Mouse (Mus musculus) cerebellum, adult 9-11 months (tissue): ENCODE data around the gene Mdm4.
"Not testable (repeated sequence)": the region's sequence is repeated elsewhere in the genome, so short reads cannot be mapped to it uniquely, and the experiment has no call there.

ENCODE experiments used
- DNase-seq: peaks from one replicate; pipeline ENCODE4 v3.0.0; 2022

Gene Mdm4

DNA sequence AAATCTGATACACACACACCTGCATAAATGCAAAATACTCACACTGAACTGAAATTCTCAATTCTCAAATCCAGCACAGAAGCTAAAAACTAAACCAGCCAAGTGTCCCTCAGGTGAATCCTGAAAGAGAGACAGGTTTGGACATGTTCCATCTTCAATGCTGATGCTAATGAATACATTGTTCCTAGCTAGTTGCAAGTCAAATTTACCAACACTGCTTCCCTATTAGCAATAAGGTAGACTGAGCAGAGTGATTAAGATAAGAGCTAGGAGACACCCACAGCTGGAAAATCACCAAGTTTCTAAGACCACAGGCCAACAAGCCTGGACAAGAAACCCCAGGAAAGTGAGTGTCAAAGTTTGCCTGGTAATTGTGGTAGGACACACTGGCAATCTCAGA is 11.0 kb downstream of the Mdm4 start:
- no peak for DNase-seq

DNA sequence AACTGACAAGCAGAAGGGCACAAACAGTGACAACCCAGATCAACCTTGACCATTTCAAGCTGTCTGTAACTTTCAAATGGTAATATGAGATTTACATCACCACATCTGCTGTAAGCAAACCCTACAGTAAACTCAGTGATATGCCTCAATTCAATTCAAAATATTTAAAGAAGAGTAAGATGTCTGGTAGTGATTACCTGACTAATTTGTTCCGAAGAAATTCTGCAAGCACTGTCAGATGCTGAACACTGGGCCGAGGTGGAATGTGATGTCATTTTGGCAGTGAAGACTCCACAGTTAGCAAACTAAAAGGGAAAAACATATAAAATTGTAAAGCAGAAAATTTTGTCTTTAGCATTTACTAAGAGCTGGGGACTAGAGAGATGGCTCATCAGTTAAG is 11.8 kb downstream of the Mdm4 start:
- DNase-seq, result no peak

DNA sequence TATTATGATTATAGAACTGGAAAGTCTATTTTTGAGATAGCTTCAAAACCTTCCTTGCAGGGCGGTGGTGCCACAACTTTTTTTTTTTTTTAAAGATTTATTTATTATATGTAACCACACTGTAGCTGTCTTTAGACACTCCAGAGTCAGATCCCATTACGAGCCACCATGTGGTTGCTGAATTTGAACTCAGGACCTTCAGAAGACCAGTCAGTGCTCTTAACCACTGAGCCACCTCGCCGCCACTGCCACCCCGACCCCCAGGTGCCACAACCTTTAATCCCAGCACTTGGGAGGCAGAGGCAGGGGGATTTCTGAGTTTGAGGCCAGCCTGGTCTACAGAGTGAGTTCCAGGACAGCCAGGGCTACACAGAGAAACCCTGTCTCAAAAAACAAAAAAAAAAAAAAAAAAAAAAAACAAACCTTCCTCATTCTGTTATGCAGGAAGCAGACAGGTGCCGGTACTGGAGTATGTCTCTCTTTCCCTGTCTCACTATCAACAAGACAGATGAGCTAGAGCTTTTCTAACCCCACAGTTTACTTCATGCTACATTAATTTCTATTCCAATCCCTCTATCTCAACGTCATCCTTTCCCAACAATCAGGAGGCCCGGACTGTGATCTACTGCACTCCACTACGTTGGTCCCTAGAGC is 13.5 kb downstream of the Mdm4 start:
- DNase-seq, result no peak

DNA sequence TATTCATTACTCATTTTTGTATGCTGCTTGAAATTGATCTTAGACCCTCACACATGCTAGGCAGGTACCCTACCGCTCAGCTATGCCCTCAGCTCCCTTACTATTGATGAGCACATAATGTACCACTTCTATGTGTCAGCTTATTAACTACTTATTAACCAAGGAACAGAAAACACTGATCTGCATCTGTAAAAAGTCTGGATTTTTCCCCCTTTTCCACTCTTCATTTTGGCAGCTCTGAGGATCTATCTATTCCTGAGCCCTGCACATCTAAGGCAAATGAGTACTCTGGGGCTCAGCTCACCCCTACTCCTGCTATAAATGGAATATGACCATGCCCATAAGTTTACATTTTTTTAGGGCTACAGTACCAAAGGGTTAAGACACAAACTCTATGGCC is 16.2 kb downstream of the Mdm4 start:
- DNase-seq, result no peak

DNA sequence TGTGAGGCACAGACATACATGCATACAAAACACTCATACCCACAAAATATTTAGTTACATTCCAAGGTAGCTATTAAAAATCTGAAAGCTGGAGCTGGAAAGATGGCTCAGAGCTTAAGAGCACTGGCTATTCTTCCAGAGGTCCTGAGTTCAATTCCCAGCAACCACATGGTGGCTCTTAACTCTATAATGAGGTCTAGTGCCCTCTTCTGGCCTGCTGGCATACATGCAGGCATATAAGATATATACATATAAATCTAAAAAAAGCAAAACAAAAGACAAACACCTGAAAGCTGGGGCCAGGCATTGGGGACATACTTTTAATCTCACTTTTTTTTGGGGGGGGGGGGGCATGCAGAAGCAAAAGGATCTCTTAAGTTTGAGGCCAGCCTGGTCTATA is 17.0 kb downstream of the Mdm4 start:
- no peak for DNase-seq

DNA sequence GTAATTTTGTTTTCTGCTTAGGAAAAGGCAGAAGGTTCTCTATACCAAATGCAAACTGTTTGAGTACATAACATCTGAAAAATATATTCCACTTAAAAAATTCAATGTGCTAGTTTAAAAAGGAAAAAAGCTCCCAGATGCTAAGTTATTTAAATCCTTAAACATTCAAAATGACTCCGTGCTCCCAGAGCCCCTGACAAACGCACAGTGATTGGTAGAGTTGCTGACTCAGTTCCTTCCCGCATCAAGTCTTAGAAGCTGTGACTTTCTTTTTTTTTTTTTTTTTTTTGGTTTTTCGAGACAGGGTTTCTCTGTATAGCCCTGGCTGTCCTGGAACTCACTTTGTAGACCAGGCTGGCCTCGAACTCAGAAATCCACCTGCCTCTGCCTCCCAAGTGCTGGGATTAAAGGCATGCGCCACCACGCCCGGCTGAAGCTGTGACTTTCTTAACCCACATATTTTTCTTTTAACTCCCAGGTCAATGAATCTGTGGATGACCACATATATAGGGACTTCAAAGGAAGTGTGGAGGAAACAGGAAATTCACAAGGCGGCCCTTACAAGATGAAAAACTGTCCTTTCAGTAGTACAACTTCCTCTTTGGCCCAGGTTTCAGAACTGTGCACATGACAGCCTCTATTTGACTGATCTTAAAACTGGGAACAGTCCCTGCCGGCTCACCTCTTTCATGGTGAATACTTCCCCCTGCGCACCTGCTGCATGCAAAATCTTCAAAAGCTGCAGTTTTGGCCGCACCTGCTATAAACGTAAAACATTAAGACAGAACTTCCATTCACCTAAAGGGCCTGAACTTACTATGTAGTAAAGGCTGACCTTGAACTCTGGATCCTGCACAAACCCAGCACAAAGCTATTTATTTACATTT is 18.2 kb downstream of the Mdm4 start:
- no peak for DNase-seq

DNA sequence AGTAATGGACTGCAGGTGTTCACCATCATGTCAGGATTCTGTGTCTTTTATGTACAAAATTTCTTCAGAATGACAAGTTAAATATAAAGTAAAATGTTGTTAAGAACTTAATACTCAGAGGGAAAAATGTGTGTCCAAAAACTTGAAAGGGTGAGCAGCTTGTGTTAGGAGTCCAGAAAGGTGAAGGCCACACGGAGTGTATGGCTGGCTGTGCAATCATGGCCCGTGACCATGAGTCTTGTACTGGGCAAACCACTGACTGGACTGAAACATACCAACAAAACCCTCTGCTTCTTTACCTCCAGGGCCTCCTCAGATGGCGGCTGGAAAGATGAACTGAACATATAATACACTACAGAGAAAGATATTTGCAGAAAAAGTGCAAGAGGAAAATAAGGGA is 23.8 kb downstream of the Mdm4 start:
- DNase-seq, result no peak

DNA sequence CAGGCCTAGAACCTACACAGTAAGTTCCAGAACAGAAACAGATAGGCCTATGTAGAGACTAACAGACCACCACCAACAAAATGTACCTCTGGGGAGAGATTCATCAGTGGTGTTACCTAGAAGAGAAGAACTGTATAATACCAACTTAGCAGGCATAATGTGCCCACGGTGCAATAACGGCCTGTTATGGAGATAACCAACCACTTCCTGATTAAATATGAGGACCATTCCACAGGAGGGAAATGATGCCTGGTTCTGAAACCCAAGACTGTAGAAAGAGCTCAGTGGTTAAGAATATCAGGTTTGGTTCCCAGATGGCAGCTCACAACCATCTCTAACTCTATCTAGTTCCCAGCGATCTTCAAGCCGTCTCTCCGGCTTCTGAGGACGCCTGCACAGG is 30.0 kb downstream of the Mdm4 start:
- no peak for DNase-seq

DNA sequence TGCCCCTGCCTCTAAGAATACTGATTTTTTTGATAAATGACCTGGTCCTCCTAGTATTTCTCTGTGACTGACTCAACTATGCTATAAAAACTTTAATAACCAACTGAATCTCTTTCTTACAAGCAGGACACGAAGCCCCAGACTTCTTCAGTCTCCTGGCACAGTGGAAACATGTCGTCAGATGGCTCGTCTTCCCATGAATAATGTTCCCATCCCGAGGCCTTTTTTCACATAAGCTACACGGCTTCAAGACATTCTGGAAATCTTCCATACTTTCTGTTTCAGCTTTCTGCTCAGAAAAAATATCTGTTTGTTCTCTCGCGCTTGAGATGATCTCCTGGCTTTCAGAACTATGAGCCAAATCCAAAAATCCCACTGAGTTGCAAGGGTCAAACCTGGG is 38.8 kb downstream of the Mdm4 start:
- DNase-seq, result no peak

DNA sequence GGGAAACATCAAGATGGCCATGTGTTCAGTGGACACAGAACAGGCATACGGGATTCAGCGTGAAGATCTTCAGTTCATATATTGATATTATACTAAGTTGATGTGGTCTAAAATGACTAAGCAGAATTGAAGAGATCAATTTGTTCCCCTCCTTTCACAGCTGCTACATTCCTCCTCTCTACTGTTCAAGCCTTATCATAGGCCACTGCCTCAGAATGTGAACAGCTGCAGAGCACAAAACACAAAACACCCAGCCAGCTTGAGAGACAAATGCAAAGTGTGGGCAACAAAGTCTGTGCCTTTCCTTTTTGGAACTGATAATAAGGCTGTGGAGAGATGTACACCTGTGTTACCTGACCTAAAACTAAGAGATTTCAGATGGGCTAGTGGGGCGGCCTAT is 39.6 kb downstream of the Mdm4 start:
- no peak for DNase-seq

DNA sequence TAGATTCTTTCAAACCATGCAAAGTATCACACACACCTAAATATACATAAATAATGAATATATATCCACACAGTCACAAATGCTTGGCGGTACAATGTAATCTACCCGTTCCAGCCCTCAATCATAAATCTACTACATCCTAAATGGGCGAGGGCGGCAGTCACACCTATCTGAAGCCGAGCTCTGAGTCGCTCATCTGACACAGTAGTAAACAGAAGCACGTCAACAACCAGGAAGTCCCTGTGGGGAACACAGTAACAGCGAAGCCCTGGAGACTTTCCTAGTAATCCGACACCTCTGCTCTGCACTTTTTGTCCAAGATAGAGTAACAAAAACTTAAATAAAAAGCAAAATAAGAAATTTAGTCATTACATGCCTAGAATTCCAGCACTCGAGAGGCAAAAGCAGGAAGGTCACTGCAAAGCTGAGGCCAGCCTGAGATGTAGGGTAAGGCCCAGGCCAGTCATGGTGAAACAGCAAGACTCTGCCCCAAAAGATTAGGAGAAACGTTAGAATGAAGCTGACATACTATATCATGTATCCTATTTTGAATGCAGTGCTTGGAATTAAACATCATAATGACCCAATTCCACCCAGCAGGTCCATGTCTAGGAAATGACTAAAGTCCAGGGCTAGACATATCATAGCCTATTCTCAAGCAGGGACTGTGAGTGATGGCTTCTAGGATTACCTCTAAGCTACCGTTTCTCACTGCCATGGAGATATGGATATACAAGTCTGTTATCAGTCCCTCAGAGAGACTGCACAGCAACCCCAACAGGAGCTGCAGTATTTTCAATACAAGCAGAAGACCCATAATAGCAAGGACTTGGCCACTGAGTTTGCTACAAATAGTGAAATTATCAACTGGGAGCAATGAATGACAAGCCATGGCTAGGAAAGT is 41.6 kb downstream of the Mdm4 start:
- not testable (repeated sequence) for DNase-seq

DNA sequence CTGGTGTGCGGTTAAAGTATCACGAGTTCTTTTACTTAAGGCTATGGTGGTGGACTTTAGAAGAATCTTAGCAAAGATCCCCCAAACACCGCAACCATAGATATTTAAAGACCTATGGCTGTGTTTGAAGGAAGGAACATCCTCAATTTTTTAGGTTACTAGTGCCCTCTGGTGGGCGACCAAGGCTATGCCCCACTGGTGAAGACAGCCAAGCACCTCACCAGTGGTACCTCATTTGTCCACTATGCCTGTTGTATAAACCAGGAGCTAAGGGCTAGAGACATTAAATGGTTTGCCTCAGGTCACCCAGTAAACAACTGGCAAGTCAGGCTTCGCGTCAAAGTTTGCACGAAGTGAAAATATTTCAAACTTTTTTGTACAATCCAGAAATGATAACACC is 47.6 kb downstream of the Mdm4 start:
- DNase-seq, result peak; percentile 68

DNA sequence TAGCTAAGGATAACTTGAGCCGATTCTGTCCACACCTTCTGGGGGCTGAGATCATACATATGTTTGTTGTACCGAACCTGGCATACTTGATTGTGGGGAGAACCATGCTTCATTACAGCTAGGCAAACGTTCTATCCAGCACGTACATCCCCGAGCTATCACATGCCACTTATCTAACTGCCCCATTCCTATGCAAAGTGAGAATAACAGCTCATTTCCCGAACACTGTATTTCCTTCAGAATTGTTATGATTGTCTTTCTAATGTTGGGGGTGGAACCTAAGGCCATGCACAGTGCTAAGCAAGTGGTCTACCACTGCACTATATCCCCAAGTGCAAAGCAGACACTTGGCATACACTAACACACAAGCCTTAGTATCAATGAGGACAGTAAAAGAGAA is 49.1 kb downstream of the Mdm4 start:
- DNase-seq, result no peak

DNA sequence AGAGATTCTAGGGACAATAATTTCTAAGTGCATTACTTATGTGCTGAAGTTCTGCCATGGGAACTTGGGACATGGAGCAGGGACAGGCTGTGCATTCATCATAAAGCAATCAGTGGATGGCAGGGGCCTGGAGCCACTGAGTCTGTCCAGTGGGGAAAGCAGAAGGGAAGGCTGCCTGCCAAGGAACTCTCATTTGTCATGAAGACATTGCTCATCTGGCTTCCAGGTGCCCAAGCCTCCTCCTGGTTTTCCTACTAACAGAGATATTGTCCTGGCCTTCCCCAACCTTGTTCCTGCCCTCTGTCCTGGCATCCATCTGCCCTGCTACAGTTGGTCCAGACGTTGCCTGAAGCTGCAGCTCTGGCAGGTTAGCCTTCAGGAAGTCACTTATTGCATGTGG is 53.0 kb downstream of the Mdm4 start:
- DNase-seq, result no peak

DNA sequence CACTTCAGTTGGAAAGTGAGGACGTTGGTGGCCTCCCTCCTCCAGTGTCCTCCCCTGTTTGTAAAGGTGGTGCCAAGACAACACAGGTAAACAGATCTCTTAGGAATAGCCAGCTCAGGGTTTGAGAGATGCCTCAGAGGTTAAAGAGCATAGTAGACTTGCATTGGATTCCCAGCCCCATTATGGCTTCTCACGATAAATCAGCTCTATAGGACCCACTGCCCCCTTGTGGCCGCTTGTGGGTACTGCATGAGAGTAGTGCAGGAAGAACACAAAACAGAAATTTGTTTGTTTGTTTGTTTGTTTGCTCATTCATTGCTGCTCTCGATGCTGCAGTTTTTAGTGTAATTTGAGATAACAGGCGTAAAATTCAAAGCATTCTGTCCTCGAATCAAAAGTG is 61.7 kb downstream of the Mdm4 start:
- peak; percentile 31 for DNase-seq

DNA sequence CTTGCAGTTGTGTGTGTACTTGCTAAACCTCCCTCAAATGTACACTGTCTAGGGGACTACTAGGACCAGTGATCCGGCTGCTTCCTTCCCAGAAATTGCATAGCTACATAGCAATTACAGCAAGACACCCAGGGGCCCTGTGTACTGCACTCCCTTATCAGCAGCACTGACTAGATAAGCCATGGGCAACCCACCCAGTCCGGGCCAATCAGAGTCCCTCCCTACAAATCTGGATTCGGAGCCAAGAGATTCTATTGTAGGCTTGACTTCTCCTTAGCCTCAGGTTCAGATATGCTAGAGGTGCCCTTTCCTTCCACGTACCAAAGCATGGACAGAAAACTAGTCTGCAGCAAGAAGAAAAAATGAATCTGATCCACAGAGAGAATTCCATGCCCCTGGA is 65.7 kb downstream of the Mdm4 start:
- no peak for DNase-seq

DNA sequence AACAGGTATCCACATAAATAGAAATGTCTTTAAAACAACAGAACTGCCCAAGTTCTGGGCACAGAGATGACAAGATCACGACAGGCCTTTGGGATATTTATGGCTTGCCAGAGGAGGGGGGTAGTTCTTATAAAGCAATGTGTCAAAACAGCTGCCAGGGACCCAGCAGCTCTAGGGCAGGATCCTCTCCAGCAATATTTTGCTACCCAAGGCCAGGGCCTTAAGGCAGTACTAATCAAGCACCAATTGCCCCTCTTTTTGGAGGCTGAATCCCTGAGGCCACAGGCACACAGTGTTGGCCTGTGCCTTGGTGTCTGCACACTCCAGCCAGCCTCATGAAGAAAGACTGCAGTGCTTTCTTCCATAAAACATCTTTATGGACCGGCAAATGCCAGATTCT is 66.3 kb downstream of the Mdm4 start:
- DNase-seq, result no peak

DNA sequence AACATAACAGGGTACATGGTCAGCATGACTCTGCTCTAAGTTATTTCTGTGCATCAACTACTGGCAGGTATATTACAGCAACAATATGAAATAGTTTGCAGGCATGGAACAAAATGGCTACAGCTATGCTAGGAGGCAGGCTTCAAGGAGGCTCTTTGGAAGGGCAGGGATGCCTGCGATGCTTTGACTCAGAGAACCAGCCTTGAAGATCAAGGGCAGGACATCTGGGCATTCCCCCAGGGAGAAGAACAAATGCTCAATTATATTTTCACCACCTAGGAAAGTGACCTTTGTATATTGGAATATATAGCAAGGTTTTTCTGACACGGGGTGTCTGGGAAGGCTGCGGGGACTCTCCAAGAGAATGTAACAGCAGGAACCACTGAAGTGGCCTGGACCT is 68.6 kb downstream of the Mdm4 start:
- no peak for DNase-seq

DNA sequence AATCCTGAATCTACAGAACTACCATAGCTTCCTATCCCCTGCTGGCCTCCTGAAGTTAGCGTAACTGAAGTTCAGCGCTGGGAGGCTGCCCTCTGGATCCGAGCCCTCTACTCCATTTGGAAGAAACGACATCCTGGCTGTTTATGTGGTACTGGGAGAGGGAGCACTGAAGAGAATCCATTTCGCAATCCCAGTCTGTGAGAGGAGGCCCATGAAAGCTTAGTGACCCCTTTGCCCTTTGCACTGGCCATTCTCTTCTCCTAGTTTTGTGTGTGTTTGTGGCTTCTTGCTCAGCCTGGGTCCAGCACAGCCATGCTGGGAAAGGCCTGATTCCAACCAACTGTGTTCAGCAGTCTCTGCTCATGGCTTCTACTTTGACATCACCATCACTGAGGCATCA is 73.6 kb downstream of the Mdm4 start:
- DNase-seq, result no peak

DNA sequence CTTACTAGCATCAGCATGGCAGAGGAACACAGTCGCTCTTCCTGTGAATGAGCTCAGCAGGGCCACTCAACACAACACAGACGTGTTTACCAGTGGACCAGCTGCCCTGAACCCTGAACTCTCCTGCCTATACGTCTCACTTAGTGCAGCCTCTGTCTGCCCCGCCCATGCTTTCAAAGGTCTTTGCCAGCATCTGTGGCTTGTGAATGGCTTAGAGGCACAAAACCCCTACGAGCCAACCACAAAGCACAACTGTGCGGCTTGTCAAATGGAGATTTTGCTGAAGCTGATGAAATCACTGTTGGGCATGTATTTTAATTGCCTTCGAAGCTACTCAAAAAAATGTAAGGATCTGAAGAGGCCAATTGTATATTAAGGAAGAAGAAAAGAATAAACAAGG is 82.5 kb downstream of the Mdm4 start:
- no peak for DNase-seq

DNA sequence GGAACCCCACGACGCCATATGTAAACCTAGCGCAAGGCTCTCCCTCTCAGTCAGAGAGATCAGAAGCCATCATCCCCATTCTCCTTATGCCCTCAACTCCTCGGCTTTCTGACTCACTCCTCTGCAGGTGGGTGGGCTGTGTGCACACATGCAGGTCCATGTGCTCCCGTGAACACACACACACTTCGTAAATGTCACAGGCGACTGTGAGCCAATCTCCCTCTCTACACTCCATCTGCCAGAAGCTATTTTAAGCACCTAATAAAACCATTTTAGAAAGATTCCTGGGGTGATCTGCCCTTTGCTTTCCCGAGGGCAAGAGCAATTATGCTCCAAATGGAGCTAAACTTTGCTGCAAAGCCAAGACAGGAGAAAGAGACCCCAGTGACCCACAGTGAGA is 84.5 kb downstream of the Mdm4 start:
- peak; percentile 70 for DNase-seq

DNA sequence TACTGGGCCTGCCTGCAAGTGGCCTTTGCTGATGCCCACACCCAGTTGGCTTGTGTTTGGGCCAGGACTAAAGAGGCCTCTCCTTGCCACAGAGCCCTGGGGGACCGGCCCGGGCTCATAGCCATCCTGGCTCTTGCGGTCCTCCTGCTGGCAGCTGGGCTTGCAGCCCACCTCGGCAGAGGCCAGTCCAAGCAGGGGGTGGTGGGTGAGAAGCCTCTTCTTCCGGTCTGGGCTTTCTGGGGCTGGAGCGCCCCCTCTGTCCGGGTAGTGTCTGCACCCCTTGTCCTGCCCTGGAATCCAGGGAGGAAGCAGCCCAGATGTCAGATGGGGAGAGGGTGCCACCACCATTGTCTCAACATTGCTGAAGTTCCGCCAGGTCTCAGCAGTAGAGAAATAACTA is 91.4 kb downstream of the Mdm4 start:
- DNase-seq, result peak; percentile 86

DNA sequence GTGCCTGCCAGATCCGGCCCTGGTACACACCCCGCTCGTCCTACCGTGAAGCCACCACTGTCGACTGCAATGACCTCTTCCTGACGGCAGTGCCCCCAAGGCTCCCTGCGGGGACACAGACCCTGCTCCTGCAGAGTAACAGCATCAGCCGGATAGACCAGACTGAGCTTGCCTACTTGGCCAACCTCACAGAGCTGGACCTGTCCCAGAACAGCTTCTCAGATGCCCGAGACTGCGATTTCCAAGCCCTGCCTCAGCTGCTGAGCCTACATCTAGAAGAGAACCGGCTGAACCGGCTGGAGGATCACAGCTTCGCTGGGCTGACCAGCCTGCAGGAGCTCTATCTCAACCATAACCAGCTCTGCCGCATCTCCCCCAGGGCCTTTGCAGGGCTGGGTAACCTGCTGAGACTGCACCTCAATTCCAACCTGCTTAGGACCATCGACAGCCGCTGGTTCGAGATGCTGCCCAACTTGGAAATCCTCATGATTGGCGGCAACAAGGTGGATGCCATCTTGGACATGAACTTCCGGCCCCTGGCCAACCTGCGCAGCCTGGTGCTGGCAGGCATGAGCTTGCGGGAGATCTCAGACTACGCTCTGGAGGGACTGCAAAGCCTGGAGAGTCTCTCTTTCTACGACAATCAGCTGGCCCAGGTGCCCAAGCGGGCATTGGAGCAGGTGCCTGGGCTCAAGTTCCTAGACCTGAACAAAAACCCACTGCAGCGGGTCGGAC is 92.9 kb downstream of the Mdm4 start:
- peak; percentile 39 for DNase-seq
